Mouse (Mus musculus): Measurements from ENCODE around the gene Tnnt1.

Tnnt1 gene

DNA sequence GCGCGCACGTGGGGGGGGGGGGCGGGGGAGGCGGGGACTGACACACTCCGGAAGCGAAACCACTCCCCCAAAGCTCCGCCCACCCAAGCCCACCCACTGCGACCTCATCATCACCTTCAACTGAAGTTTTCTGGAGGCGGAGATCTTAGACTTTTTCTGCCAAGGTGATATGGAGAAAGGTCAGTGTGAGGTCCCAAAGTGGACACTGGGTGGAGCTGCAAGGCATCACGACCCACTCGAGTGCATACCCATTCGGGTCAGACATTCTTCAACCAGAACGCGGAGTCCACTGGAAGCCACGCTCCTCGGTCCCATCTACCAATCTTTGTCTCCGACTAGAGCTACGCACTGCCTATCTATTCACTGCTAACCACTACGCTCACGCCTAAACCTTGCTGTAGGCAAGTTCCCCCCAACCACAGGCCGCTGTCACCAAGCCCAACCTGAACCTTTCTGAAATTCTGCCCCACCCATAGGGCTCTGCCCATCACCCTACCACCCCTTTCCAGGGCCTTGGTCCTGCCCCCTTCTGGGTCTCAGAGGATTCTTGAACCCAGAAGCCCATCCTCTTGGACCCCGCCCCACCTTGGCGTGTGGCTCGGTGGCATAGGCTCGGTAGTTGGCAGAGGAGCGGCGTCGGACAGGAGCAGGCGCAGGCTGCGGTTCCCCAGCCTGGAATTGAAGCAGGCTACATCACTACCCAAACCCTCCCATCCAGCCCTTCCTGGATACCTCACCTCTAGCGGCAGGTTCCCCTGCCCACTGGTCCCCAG is 5.2 kb upstream of the Tnnt1 start:
- no peak for DNase-seq

DNA sequence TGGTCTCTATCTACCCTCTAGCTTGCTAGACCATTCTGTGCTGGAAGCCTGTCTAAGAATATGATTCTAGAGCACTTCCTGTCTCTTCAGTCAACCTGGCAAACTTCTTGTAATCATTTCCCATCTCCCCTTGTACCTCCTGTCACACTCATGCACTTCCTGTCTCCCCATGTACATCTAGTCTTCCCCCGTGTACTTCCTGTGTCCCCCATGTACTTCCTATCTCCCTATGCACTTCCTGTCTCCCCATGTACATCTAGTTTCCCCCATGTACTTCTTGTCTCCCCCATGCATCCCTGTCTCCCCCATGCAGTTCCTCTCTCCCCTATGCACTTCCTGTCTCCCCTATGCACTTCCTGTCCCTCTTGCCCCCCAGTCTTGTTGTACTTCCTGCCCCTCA is 2.3 kb upstream of the Tnnt1 start:
- no peak for DNase-seq

DNA sequence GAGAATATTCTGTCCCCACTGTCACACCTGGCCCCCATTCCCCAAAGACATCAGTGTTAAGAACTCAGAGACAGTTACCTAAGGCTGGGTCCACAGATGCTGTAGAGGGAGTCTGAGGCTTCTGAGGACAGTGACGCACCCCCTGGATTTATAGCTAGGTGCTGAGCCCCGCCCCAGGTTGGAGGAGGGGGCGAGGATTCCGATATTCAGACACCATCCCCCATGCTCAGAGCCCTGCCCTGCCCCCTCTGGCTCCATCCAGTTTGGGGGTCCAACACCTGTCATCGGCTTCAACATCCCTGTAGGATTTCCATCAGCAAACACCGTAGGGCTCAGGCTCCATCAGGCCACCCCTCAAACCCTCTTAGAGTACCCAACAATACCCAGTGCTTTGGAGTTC is 329 bp downstream of the Tnnt1 start:
- DNase-seq = no peak

DNA sequence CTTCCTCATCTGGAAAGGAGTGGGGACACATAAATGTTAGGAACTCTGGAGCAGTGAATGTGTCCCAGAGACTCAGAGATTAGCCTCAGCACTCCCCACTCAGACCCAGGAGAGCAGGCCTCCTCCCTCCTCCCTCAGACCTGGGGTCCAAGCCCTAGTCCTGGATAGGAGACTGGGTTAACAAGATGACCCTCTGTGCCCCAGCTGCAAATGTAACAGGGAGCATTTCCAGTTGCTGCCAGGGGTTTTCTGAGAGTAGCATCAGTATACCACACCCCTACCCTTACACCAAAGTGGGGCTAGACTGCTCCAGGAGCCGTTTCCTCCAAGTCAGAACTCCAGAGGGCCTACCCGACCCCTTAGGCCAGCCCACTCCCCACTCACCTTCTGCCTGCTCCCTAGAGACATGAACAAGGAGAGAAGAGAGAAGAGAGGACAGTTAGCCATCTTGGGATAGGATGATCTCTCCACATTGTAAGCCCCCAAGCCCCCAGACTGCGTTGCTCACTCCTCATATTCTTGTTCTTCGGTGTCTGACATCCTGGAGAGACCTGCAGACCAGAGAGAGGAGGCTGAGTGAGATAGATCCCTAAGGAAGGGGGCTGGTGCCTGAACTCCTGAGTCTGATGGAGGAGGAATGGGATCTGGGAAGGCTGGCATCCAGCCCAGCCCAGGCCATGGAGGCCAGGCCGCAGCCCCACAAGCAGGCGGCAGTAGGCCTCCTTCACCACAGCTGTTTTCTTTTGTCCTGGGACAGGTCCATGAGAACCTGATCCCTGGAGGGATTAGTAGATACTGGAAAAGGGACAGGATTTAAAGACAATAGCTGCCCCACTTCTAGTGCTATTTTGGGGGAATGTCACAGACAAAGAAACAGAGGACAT is 2.1 kb downstream of the Tnnt1 start:
- DNase-seq = no peak

DNA sequence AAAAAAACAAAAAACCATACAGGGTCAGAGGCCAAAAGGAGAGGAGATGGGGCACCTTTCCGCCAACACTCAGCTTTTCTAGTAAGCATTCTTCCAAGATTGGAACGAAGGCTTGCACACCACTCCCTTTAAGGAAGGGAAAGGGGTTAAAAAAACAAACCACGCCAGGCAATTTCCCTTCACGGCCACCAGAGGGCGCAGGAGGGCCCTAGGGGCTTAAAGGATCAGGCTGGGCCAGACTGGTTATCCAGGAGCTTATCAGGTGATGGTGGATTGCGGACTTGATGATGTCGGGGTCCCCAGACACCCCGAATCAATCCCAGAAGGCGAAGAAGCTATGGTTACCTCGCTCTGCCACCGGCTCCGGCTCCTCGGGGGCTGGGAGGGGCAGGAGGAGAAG is 2.9 kb downstream of the Tnnt1 start:
- DNase-seq = no peak

DNA sequence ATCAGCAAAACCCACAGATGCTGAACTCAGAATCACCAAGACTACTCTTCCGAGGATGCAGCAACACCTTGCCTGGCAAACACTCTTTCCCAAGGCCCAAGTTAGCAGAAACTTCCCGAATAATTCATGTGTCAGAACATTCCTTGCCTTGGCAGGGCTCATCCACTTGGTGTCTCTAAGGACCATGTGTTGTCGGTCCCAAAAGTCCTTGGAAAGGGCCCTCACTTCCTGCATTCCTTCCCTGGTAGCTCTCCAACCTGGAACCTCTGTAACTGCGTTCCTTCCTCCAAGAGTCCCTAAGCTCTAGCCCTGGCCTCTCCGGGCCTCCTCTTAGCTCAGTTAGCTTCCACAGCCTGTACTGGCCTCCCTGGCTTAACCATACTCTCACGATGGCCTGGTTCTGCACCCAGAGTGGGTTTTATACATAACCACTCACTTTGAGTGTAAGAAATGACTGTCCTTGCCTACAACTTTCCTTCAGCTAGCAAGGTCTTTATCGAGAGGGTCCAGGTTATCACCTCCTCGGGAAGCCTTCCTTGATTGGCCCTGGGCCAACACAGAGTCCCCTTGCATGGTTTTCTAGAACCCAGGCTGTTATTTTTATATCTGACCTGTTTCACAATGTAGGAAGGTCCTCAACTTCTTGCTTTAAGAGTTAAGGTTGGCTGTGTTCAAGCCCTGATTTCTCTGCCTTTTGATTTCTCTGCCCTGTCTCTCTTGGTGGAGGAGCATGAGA is 4.5 kb downstream of the Tnnt1 start:
- no peak for DNase-seq

DNA sequence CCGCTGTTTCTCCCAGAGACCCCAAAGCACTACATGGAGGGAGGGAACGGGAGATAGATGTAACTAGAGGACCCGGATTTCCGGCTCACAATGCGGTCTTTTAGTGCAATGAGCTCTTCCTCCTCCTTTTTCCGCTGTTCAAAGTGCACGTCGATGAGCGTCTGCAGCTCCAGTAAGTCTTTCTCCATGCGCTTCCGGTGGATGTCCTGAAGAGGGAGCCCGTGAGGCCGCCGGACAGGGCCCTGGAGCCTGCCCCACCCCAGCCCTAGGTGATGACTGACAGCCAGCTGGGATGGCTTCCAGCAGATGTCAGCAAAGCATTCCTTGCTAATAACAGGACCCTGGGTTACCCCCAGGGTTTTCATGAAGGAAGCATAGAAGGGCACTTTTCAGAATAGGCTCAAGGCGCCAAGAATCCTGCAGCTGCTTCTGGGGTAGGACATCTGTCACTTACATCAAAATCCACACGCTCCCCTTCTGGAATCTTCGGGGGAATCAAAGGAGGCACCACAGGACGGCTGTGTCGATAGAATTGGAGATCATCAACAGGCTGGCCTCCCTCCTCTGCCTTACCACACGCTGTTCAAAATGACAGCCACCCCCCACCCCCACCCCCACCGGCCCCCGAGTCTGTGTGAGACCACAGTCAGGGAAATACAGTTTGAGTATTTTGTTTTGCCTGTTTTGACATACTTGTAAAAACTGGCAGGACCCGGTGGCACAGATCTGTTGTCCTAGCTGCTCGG is 6.1 kb downstream of the Tnnt1 start:
- DNase-seq = peak; percentile 33

DNA sequence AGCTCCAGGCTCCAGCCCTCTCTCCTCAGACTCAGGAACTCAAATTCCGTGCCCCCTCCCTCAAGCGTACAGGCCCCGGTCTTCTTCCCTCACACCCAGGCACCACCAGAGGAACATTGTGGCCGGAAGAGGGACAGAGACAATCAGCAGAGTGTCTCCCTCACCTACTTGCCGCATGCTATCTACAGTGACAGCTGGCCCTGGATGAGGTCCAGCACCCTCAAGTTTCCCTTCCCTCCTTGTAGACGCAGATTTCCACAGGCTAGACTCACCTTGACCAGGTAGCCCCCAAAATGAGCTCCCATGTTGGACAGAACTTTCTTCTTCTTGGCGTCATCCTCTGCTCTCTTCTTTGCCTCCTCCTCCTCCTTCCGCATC is 7.5 kb downstream of the Tnnt1 start:
- DNase-seq = no peak

DNA sequence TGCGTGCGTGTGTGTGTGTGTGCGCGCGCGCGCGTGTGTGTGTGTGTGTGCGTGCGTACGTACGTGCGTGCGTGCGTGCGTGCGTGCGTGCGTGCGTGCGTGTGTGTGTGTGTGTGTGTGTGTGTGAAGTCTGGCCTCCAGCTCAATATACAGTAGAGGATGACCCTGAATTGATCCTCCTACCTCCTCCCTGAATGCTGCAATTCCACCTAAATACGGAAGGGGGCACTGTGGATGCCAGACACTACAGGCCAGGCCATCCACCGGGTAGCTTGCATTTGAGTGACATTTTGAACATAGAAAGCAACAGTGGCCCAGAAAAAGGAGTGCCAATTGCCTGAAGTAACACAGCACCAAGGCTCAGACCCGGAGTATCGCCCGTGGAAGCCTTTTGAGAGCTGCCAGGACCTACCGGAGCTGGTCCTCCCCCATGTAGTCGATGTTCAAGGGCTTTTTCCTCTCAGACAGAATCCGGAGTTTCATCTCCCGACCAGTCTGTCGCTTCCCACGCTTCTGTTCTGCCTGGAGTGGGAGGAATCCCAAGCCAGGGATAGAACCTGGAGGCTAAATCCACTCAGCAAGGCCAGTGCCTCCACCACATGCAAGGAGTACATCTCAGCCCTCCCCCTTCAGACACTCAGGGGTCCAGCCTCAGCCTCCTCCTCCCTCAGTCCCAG is 8.0 kb downstream of the Tnnt1 start:
- DNase-seq = no peak

DNA sequence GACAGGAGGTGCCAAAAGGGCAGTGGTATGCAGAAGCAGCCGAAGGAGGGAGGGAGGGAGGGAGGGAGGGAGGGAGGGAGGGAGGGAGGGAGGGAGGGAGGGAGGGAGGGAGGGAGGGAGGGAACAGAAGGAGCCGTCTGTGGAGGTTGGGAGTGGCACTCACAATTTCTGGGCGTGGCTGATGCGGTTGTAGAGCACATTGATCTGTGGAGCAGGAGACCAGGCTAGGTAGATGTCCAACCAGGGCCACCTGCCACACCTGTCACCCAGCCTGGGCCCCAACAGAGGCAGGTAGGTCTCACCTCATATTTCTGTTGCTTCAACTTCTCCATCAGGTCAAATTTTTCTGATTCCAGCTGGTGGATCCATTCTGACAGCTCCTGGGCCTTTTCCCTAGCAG is 9.0 kb downstream of the Tnnt1 start:
- no peak for DNase-seq

DNA sequence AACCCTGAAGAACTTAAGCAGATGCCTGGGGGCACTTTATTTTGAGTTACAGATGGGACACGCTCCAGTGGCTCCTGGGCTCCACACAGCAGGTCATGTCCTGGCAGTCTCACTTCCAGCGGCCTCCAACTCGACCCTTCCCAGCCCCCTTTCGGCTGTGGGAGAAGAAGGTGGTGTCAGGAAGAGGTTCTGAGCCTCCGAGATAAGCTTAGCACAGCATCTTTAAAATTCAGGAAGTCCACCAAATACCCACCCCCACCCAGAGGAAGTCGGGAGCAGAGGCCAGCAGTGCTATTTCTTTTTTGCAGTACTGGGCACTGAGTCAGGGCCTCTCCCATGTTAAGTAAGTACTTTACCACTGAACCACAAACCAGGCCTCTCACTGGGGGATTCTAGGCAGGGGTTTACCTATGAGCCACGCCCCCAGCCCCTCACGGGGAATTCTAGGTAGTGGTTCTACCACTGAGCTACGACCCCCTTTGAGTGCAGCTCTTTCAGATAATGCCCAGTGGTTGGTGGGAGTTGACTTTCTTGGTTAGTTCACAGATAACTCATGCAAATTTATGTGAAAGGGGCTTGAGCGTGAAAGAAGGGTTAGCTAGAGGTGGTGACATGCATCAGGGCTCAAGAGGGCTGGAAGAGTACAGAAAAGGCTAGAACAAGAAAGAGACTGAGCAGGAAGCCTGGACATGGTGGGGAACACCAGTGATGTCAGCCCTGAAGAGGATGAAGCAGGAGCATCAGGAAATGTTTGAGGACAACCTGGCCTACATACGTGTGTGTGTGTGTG is 11.3 kb downstream of the Tnnt1 start:
- no peak for DNase-seq

DNA sequence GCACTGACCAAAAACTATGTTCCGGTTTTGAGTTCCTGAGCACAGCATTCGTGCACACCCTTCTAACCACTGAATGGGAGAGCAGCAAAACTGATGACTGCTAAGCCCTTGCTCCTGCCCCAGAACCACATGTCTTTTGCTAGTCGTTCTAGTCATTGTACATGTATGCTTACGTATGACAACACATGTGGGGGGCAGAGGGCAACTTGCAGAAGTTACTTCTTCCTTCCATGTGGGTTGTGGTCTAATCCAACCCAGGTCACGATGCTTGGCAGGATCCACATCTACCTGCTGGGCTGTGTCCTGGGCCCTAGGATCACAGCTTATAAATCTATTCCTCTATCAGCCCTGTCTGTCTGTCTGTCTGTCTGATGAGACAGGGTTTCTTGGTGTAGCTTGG is 12.3 kb downstream of the Tnnt1 start:
- DNase-seq = no peak

DNA sequence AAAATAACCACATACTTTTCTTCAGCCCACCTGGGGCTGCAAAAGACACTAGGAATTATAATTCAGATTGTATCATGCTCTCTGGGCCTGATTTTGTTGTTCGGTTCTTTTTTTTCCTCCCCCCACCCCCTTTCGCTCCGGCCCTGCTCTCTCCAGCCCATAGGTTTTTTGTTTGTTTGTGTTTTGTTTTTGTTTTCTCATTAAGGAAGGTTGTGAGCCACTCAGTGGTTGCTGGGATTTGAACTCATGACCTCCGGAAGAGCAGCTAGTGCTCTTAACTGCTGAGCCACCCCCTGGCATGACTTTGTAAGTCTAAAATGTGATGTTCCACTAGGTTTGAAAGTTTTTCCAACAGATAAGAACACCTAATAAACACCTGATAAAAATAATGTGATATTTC is 13.1 kb downstream of the Tnnt1 start:
- DNase-seq = no peak

DNA sequence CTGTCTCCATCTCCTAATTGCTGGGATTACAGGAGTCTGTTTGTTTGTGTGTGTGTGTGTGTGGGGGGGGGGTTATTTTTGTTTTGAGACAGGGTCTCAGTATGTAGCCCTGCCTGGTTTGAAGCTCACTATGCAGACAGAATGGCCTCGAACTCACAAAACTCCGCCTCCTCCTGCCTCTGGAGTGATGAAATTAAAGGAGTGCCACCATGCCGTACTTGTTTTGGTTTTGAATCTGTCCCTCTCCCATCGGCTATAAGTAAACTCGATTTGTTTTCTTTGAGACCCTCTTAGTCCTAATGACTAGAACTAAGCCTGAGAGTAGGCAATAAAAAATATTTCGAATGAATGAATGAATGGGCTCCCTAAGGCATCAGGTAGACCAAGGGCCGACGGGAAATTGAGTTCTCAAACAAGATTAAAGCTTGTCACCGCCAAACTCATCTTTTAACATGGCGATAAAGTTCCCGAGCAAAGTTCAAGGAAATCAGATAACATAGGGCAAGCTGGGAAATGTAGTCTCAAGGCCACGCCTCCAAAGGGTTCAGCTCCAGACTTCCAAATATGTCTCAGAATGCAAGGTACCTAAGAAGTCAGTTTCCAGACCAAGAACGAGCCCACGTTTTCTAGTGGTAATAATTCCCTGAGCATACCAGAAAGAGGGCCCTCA is 13.6 kb downstream of the Tnnt1 start:
- DNase-seq = peak; percentile 63

DNA sequence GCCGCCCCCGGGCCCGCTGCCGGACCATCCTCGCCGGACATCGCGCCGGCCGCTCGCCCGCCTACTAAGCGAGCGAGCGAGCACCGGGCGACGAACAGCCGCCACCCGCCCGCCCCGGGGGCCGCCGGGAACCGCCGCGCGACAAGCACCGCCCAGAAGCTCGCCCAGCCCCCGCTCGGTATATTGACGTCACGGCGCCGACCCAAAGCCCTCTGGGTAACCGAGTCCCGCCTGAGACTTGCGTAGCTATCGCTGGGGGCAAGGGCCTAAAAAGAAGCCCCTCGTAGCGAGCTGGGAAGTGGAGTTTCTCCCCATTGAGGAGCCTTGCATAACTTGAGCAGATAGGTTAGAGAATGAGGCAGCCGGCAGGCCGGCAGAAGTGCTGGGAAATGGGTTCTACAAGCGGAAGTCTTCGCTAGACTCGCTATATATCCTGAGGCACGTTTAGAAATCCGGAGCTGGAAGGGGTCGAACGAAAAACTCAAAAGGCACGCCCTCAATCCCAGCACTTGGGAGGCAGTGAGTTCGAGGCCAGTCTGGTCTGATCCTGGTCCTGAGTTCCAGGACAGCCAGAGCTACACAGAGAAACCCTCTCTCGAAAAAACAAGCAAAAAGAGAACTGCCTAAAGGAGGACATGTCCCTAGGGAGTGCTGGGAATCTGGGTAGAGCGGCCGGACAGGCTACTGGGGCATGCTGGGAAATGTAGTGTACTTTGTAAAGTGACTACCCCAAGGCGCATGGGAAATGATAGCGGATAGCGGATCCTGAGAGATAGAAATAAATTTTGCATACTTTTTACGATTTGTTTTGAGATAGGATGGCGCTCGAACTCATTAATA is 14.4 kb downstream of the Tnnt1 start, which contains the start of gene Ppp1r12c:
TSS of gene Ppp1r12c (minus strand) at position 123 of the 840 bp plus-strand sequence.
- peak; percentile 95 for DNase-seq

DNA sequence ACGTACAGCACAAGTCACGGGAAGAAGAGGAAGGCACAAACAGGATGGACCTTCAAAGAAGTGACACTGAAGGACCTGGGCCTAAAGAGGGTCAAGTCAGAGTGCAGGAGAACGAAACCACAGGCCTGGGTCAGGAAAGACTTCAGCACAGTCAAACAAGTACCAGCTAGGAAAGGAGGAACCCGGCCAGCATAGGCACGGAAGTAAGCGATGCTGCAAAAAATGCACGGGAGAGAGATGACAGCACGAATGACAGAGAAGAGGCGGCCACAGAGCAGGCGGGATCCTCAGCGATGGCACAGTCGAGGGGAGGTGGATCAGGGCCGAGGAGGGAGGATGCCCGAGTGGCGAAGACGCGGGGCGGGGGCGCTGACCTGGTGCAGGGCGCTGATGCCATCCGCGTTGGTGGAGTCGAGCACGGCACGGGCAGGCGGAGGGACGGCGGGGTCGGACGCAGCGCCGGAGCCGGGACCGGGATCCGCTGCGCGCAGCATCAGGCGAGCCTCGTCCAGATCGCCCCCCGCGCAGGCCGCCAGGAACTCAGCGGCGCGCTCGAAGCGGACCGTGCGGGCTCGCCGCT is 15.2 kb downstream of the Tnnt1 start:
- peak; percentile 69 for DNase-seq

DNA sequence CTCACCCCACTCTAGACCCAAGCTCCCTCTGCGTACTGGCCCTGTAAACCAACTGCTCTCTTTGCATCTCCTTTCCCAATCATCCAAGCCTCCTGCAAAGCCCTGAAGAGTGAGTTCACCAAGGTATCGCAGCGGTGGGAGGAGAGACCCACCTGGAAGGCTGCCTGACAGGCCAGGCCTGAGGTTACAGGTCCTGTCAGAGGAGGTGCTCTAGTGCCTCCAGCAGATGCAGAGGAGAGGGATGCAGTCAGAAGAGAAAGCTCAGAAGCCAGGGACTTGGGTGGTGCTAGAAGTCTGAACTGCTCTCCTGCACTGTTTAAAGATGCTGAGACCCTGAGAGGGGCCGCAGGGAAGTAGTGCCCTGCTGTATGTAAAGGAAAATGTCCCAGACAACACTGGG is 17.1 kb downstream of the Tnnt1 start:
- DNase-seq = no peak

DNA sequence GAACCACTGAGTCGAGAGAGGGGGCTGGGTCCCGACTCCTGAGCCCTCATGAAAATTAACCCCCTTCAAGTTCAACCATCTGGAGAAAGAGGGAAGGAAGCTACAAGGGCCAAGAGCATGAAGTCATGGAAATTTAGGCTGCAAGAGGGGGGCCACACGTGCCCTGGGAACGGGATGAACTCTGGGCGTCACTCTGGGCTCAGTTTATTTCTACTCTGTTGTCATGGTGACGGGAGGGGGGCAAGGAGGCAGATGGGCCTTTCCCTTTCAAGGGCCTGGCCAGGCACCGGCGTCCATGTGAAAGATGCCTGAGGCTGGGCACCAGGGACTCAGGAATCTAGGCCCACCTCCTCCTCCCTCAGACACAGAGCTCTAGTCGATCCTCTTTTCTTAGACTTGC is 17.9 kb downstream of the Tnnt1 start:
- peak; percentile 29 for DNase-seq

DNA sequence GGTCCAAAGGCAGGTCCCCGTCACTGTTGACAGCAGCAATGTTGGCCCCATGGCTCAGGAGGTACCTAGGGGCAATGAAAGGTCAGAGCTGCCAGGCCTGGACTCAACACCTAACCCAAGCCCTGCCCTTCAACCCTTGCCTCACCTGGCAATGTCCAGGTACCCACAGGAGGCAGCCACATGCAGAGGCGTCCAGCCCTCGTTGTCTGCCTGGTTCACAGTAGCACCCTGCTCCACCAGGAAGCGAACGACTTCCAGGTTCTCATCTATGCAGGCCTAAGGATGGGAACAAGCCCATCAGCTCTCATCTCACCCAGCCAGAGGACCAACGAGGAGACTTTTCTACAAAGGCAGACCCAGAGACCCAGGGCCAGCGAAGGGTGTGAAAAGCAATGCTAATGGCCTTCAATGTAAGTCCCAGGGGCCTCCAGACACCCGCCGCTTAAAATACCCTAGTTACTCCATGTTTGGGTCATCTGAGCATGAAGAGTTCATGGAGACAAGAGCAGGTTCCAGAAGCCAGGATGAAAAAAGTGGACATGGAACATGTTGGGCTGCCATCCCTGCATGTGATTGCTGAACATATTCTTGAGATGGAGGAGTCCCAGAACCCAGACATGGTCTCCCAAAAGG is 18.8 kb downstream of the Tnnt1 start:
- DNase-seq = no peak

All from cerebellum, adult 8-10 months (tissue).